Mouse (Mus musculus): ENCODE measurements around the gene Fuca2.

Fuca2 gene

GRCm38 (mm10) chr10:13534751-13535150, 35.4 kb downstream of the Fuca2 start:
- no peak for DNase-seq (ENCODE audit: low spot score)

GRCm38 (mm10) chr10:13536706-13537105, 37.4 kb downstream of the Fuca2 start:
- DNase-seq (ENCODE audit: low spot score), result no peak

- no peak for DNase-seq (ENCODE audit: low spot score)
Measured at GRCm38 (mm10) chr10:13539769-13540333, 40.5 kb downstream of the Fuca2 start.

GRCm38 (mm10) chr10:13541721-13542120, 42.4 kb downstream of the Fuca2 start:
- peak; percentile 36 for DNase-seq (ENCODE audit: low spot score)

GRCm38 (mm10) chr10:13552646-13553497, 53.5 kb downstream of the Fuca2 start, which contains the start of the genes Adat2 and Pex3:
TSS of gene Adat2 (plus strand) at chr10:13552894.
TSS of gene Pex3 (minus strand) at chr10:13553142.
- DNase-seq (ENCODE audit: low spot score), result peak; percentile 90

GRCm38 (mm10) chr10:13553498-13553985, 54.2 kb downstream of the Fuca2 start:
- DNase-seq (ENCODE audit: low spot score), result no peak

- no peak for DNase-seq (ENCODE audit: low spot score)
Measured at GRCm38 (mm10) chr10:13554316-13554715, 55.0 kb downstream of the Fuca2 start.

- no peak for DNase-seq (ENCODE audit: low spot score)
Measured at GRCm38 (mm10) chr10:13560014-13560674, 60.8 kb downstream of the Fuca2 start.

GRCm38 (mm10) chr10:13564364-13565079, 65.2 kb downstream of the Fuca2 start:
- peak; percentile 38 for DNase-seq (ENCODE audit: low spot score)

- no peak for DNase-seq (ENCODE audit: low spot score)
Measured at GRCm38 (mm10) chr10:13565080-13565448, 65.7 kb downstream of the Fuca2 start.

GRCm38 (mm10) chr10:13566393-13566792, 67.1 kb downstream of the Fuca2 start:
- no peak for DNase-seq (ENCODE audit: low spot score)

Measured in lung, postnatal 25 days (tissue).